Mouse (Mus musculus) erythroblast, embryonic 14.5 days (primary cell): Measurements from ENCODE around the gene Ppp3ca.

Source experiments
- GATA1 ChIP-seq: IDR thresholded peaks from 2 replicates; pipeline ENCODE4 v1.6.1; 2012; ENCODE audit warnings: low read length, inconsistent platforms, mixed read lengths
- TAL1 ChIP-seq: IDR thresholded peaks from 3 replicates; pipeline ENCODE4 v1.6.1; 2012; ENCODE audit warnings: low read length, inconsistent platforms, mixed read lengths

- TF ChIP-seq GATA1 = no peak
- no peak for TF ChIP-seq TAL1
These were observed 132.7 kb downstream of the Ppp3ca start for GRCm38 (mm10) chr3:136802595-136802994.
